Mouse (Mus musculus) intestine, embryonic 14.5 days (tissue): Measurements from ENCODE around the gene Mycbpap. TPM values are rescaled to one million over a fixed set of nuclear protein-coding genes. Genes with fewer than 3 reads are reported as not detected.
A peak's percentile ranks its signal among the peaks of the same experiment; 100 is the strongest.

Source experiments
- ATAC-seq: fragments of 200-750 bp; cut with Nextera tagmentation; replicated peaks from 2 replicates; pipeline ENCODE4 v1.8.0; 2017; ENCODE audit warnings: low read depth, moderate number of reproducible peaks, moderate TSS enrichment, moderate library complexity; ENCODE audit not compliant: low FRiP score, low TSS enrichment
- DNase-seq: peaks from one replicate; pipeline ENCODE4 v3.0.0-alpha.2; 2018; ENCODE audit warnings: low spot score
- H3K27ac ChIP-seq: fragments of 300-500 bp; sonication (generic); 2 replicates; pipeline ENCODE4 v1.5.1; 2014; ENCODE audit warnings: low read depth, mild to moderate bottlenecking, control low read depth
- H3K27me3 ChIP-seq: fragments of 300-500 bp; sonication (generic); replicated peaks from 2 replicates; pipeline ENCODE4 v1.6.1; 2014; ENCODE audit warnings: low read length, control low read depth; ENCODE audit not compliant: control insufficient read depth, insufficient read depth
- H3K36me3 ChIP-seq: fragments of 300-500 bp; sonication (generic); 2 replicates; pipeline ENCODE4 v1.6.1; 2014; ENCODE audit warnings: low read length, control low read depth; ENCODE audit not compliant: control insufficient read depth, insufficient read depth
- H3K4me1 ChIP-seq: fragments of 300-500 bp; sonication (generic); replicated peaks from 2 replicates; pipeline ENCODE4 v1.6.1; 2014; ENCODE audit warnings: low read length, control low read depth, mixed read lengths; ENCODE audit not compliant: control insufficient read depth, insufficient read depth
- H3K4me2 ChIP-seq: fragments of 300-500 bp; sonication (generic); 2 replicates; pipeline ENCODE4 v1.6.1; 2014; ENCODE audit warnings: low read length
- H3K4me3 ChIP-seq: fragments of 300-500 bp; sonication (generic); 2 replicates; pipeline ENCODE4 v1.5.1; 2014; ENCODE audit warnings: low read depth, low read length, control low read depth, mixed read lengths
- H3K9ac ChIP-seq: fragments of 300-500 bp; sonication (generic); 2 replicates; pipeline ENCODE4 v1.6.1; 2014; ENCODE audit warnings: mild to moderate bottlenecking, low read length
- H3K9me3 ChIP-seq: fragments of 300-500 bp; sonication (generic); 2 replicates; pipeline ENCODE4 v1.6.1; 2016; ENCODE audit warnings: low read length, control low read depth; ENCODE audit not compliant: control insufficient read depth
- WGBS: fragments of 180-500 bp; shearing (Covaris S2); extraction: QIAGEN DNeasy Blood & Tissue Kit; methylation state at CpG from one replicate; pipeline ENCODE4 v1.1.7; 2014; 5-methylcytosine and 5-hydroxymethylcytosine counted together
- polyA plus RNA-seq: library from polyadenylated mRNA; unstranded; fragments of >200 nt; fragmentation: Nextera tagmentation; extraction: Ambion mirVana; gene quantifications from 2 replicates; pipeline ENCODE4 v1.2.1, GENCODE M21; 2014

The Mycbpap gene
- polyA plus RNA-seq, 1 experiment from 2014 or later: 1.8 TPM

DNA sequence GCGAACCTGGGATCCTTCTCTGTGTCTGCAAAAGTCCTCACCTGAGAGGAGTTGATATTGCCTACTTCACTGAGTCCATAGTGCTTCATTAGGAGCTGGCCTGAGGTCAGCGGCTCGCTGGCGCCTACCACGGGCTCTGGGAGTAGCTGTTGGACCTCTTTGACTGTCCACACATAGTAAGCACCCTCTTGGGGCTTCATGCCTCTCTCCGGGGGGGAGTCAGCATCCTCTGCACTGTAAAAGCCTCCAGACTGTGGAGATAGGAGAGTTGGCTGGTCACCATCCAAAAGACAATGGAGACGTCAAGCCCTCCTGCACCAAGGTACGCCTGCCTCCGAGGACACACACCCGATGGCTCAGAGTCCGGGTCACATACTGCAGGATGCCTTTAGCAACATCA lies 38.8 kb downstream of the Mycbpap start:
- H3K4me2 ChIP-seq: no peak overlapping the region
- no peaks in the 10 kb centered on the region for H3K36me3 ChIP-seq
- ATAC-seq: no peak
- no peak overlapping the region for H3K4me3 ChIP-seq
- no peak for DNase-seq
- H3K27me3 ChIP-seq: peaks cover 3% of the 10 kb centered on the region; the same call in 1 of the 2 replicates
- no peaks in the 10 kb centered on the region for H3K4me1 ChIP-seq
- H3K9me3 ChIP-seq: no peaks in the 10 kb centered on the region
- H3K27ac ChIP-seq: no peak overlapping the region
- 89% methylated on average over 11 of the region's 11 CpGs for WGBS
- H3K9ac ChIP-seq: no peak overlapping the region

DNA sequence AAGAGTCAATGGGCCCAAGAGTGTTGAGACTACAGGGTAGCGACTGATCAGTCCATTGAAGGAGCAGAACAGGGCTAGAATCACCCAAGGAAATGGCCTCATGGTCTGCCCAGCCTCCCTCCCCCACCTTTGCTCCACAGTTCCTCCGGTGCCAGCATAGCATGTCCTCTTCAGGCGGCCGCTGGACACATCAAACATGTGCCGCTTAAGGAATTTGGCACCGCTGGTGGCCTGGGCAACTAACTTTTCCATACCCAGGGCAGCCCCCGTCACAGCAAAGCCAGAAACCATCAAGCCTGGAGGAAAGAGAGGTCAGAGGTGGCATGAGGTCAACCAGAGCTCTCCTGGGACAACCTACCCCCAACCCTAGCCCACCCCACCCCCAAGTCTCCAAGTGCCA lies 39.6 kb downstream of the Mycbpap start:
- 91% methylated on average over 7 of the region's 7 CpGs for WGBS
- DNase-seq (no peak), ATAC-seq (no peak)
- Histone ChIP-seq H3K9me3 (no peaks in the 10 kb centered on the region), H3K4me3 (no peak overlapping the region), H3K4me2 (no peak overlapping the region), H3K27ac (no peak overlapping the region), H3K9ac (no peak overlapping the region), H3K4me1 (no peaks in the 10 kb centered on the region), H3K27me3 (peaks cover 10% of the 10 kb centered on the region; the same call in 1 of the 2 replicates), H3K36me3 (no peaks in the 10 kb centered on the region)

DNA sequence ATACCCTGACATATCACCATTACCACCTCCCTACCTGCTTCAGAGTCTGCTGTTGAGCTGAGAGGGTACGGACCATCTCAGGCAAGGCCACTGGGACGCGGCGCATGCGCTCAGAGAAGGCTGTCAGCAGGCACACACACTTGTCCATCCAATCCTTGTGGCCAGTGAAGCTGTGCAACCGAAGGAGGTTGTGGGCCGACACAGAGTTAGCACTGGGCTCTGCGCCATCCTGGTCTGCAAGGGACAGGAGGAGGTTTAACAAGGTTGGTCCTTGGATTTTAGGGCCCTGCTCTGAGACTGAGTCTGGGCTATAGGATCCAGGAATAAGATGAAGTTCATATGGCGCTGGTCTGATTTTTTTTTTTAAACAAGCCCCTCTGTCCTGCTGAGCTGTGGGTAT lies 41.2 kb downstream of the Mycbpap start:
- ATAC-seq: no peak
- no peak overlapping the region for H3K27ac ChIP-seq

DNA sequence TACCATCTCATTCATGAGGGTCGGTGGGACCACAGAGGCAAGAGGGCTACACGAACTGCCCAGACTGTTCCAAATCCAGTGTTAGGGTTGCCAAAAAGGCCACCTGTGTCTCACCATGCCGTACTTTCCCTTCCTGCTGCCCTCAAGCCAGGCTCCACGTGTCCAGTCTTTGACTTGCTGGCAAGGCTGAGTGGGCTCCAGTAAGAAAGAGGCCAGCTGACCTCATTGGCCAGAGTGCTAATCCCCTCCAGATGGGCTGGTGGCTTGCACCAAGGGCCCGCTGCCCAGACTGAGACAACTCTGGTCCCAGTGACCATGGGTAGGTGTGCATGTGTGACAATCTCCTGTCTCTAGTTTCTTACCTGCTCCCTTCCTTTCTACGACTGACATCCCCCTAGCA lies 43.9 kb downstream of the Mycbpap start:
- no peak overlapping the region for H3K4me3 ChIP-seq
- no peak overlapping the region for H3K9ac ChIP-seq
- H3K27ac ChIP-seq: no peak overlapping the region
- DNase-seq (no peak), ATAC-seq (no peak)
- no peaks in the 10 kb centered on the region for H3K9me3 ChIP-seq
- no peaks in the 10 kb centered on the region for H3K36me3 ChIP-seq
- no peak overlapping the region for H3K4me2 ChIP-seq
- H3K4me1 ChIP-seq: 0 out of 2 replicates have a peak, but pooled peaks cover 8% of the 10 kb centered on the region
- peaks cover 42% of the 10 kb centered on the region for H3K27me3 ChIP-seq
- WGBS: 76% methylated on average over 6 of the region's 6 CpGs

More for the DNA sequence above, 41.2 kb downstream of the Mycbpap start:
- Histone ChIP-seq H3K4me2 (no peak overlapping the region), H3K36me3 (no peaks in the 10 kb centered on the region), H3K9ac (no peak overlapping the region), H3K4me3 (no peak overlapping the region), H3K4me1 (no peaks in the 10 kb centered on the region), H3K27me3 (peaks cover 24% of the 10 kb centered on the region), H3K9me3 (no peaks in the 10 kb centered on the region)
- no peak for DNase-seq
- WGBS: 87% methylated on average over 9 of the region's 9 CpGs

DNA sequence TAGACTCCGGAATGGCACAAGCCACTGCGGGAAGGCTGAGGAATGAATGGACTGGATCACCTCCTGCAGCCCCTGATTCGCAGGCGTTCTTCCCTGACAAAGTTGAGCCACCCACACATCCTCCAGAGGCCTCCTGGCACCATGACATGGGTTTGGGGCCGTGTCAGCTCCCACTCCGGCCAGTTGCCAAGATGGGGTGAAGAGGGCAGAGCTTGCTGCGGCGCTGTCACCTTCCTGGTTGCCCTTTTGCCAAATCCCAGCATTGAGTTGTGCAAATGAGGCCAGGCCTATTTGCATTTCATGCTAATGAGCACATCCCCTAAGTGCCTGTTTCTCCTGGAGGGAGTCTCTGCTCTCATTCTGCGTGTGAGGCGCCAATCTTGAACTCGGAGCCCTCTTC lies 45.8 kb downstream of the Mycbpap start:
- 16% methylated on average over 11 of the region's 11 CpGs for WGBS
- DNase-seq (no peak), ATAC-seq (no peak)
- Histone ChIP-seq H3K27me3 (peaks cover 53% of the 10 kb centered on the region), H3K4me1 (peaks cover 16% of the 10 kb centered on the region), H3K4me3 (no peak overlapping the region), H3K9ac (no peak overlapping the region), H3K9me3 (no peaks in the 10 kb centered on the region), H3K36me3 (no peaks in the 10 kb centered on the region), H3K27ac (no peak overlapping the region), H3K4me2 (no peak overlapping the region)

DNA sequence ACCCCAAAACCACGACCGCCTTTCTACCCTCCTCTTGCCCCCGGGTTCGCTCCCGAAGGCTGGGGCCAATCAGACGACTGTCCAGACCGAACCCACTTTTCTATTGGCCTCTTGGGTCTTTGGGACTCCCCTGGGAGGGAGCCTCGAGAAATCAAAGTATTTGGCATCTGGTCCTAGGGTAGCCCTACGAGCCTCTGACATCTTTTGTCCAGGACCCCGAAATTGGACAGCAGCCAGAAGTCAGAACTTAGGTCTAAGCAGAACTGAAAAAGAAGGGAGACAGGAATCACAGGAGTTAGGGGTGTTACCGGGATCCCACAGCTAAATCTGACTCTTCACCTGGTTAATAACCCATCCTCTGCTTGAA lies 47.0 kb downstream of the Mycbpap start:
- DNase-seq (no peak), ATAC-seq (no peak)
- H3K4me1 ChIP-seq: peaks cover 26% of the 10 kb centered on the region

DNA sequence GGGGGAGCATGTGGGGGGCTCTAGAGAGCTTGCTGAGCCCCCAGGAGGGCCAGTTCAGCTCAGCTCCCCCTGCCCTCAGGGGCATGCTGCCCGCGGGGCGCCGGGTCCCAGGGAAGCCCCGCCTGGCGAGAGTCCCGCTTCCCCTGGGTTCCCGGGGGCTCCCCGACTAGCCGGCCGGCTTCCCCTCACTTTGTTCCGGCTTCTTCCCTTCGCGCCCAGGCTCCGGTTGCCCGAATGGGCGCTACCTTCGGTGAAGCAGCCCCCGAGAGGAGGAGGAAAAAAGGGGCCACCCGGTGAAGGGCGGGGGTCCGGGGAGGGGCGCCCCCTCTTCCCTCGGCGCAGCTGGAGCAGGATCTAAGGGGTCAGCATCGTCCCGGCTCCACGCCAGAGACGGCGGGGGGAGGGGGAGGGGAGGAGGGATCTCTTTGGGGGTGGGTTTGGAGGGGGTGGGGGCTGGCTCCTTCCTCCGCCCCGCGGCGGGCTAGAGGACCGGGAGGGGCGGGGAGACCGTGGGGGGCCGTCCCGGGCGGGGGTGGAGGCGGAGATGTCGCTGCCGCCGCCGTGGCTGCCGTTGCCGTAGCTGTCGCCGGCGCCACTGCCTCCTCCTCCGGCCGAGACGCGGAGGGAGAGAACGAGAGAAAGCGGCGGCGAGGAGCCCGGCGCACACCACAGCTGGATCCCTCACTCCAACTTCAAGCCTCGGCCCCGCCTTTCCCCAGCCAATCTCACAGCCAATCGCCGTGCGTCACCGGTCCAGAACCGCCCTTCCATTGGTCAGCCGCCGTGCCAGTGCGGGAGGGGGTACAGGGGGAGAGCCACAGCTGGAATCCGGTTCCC lies 47.6 kb downstream of the Mycbpap start, which contains the start of gene Cacna1g:
Cacna1g (minus strand) TSS at position 492 of the 837 bp plus-strand sequence.
- peak within 1 kb of the TSS; percentile 57 for H3K4me3 ChIP-seq
- WGBS: 0% methylated on average over 46 of the region's 71 CpGs
- peak within 1 kb of the TSS; percentile 67 for H3K9ac ChIP-seq
- peak; percentile 90 for ATAC-seq
- peak within 1 kb of the TSS; percentile 69 for H3K27ac ChIP-seq
- H3K4me1 ChIP-seq: peaks cover 32% of the 10 kb centered on the region
- H3K4me2 ChIP-seq: peak within 1 kb of the TSS; percentile 61
- DNase-seq: peak; percentile 89
- peaks cover 53% of the 10 kb centered on the region for H3K27me3 ChIP-seq
- H3K36me3 ChIP-seq: no peaks in the 10 kb centered on the region
- no peaks in the 10 kb centered on the region for H3K9me3 ChIP-seq

More for the DNA sequence above, 47.0 kb downstream of the Mycbpap start:
- peak overlapping the region; percentile 61 for H3K4me2 ChIP-seq
- peak overlapping the region; percentile 69 for H3K27ac ChIP-seq
- H3K9me3 ChIP-seq: no peaks in the 10 kb centered on the region
- WGBS: 1% methylated on average over 11 of the region's 11 CpGs
- H3K36me3 ChIP-seq: no peaks in the 10 kb centered on the region
- H3K4me3 ChIP-seq: peak overlapping the region; percentile 57
- peaks cover 53% of the 10 kb centered on the region for H3K27me3 ChIP-seq
- H3K9ac ChIP-seq: 0 out of 2 replicates have a peak overlapping the region, but pooled peaks have one; percentile 21

DNA sequence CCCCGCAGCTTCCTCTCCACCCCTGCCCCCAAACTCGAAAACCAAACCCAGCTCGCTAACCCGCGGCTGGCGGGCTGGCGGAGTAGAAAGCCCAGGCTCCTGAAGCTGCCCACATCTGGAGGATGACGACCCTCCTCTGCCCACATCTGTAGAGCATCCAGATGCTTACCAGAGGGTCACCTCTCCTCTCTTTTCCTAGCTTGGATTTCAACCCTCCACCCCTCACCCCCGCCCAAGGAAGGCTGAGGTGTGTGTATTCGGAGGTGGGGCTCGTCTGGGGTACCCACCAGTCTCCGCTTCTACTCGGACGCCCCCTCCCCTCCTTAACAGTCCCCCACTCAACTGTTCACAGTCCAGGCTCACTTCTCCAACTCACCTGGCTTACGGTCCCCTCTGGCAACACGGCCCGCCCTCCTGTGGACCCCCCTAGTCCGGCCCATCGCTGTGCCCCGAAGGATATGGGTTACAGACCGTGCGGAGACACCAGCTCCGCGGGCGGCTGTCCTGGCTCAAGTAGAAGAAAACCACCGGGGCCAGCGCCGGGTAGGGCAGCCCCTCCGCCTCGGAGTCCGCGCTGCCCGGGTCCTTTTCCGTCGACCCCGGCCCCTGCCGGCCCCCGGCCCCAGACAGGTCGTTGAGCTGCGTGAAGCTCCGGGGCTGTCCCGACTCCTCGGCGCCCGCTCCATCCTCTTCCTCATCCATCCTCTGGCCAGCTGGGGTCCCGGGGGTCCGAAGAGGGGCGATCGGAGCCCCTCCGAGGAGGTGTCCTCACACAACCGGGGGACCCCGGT lies 48.4 kb downstream of the Mycbpap start:
- peaks cover 53% of the 10 kb centered on the region for H3K27me3 ChIP-seq
- ATAC-seq: 0 out of 2 replicates have a peak, but pooled peaks have one; percentile 4
- H3K4me3 ChIP-seq: peak overlapping the region; percentile 57
- peak overlapping the region; percentile 61 for H3K4me2 ChIP-seq
- H3K36me3 ChIP-seq: no peaks in the 10 kb centered on the region
- DNase-seq: peak; percentile 75
- H3K27ac ChIP-seq: peak overlapping the region; percentile 69
- H3K4me1 ChIP-seq: peaks cover 40% of the 10 kb centered on the region
- peak overlapping the region; percentile 67 for H3K9ac ChIP-seq
- no peaks in the 10 kb centered on the region for H3K9me3 ChIP-seq
- WGBS: 1% methylated on average over 50 of the region's 52 CpGs
